Mouse (Mus musculus): ENCODE results near the gene Arpc4.
"Not testable (repeated sequence)": the region's sequence is repeated elsewhere in the genome, so short reads cannot be mapped to it uniquely, and the experiment has no call there.

The Arpc4 gene

GRCm38 (mm10) chr6:113377496-113378385, at the start of gene Arpc4, which contains the start of gene Tada3:
Gene Arpc4 (plus strand): TSS chr6:113378115.
Gene Tada3 (minus strand): TSS chr6:113377883.
- DNase-seq (ENCODE audit: low spot score in 2 of 2): peak; percentile 89 to 90

GRCm38 (mm10) chr6:113329396-113329795, 48.5 kb upstream of the Arpc4 start:
- no peak for DNase-seq (ENCODE audit: low spot score in 2 of 2)

GRCm38 (mm10) chr6:113330547-113330946, 47.4 kb upstream of the Arpc4 start:
- peak; percentile 18 to 24 for DNase-seq (ENCODE audit: low spot score in 2 of 2)

- no peak for DNase-seq (ENCODE audit: low spot score in 2 of 2)
These were observed 46.2 kb upstream of the Arpc4 start for GRCm38 (mm10) chr6:113331721-113332120.

- DNase-seq (ENCODE audit: low spot score in 2 of 2): not testable (repeated sequence)
These were observed 45.2 kb upstream of the Arpc4 start for GRCm38 (mm10) chr6:113332734-113333133.

- DNase-seq (ENCODE audit: low spot score in 2 of 2): no peak
These were observed 44.6 kb upstream of the Arpc4 start for GRCm38 (mm10) chr6:113333137-113333950.

- DNase-seq (ENCODE audit: low spot score in 2 of 2): no peak
These were observed 43.7 kb upstream of the Arpc4 start for GRCm38 (mm10) chr6:113334216-113334615.

GRCm38 (mm10) chr6:113336852-113337620, 40.9 kb upstream of the Arpc4 start:
- DNase-seq (ENCODE audit: low spot score in 2 of 2): no peak

GRCm38 (mm10) chr6:113341574-113341973, 36.3 kb upstream of the Arpc4 start:
- DNase-seq (ENCODE audit: low spot score in 2 of 2): no peak

GRCm38 (mm10) chr6:113342297-113342696, 35.6 kb upstream of the Arpc4 start:
- DNase-seq (ENCODE audit: low spot score in 2 of 2): no peak

- DNase-seq (ENCODE audit: low spot score in 2 of 2): no peak
These were observed 34.5 kb upstream of the Arpc4 start, which contains the start of gene Camk1 for GRCm38 (mm10) chr6:113343177-113344092. Gene Camk1 (minus strand): TSS chr6:113343984.

- DNase-seq (ENCODE audit: low spot score in 2 of 2): no peak
These were observed 33.6 kb upstream of the Arpc4 start for GRCm38 (mm10) chr6:113344321-113344720.

GRCm38 (mm10) chr6:113346897-113347296, 31.0 kb upstream of the Arpc4 start:
- DNase-seq (ENCODE audit: low spot score in 2 of 2): no peak

- no peak for DNase-seq (ENCODE audit: low spot score in 2 of 2)
These were observed 27.4 kb upstream of the Arpc4 start for GRCm38 (mm10) chr6:113350538-113350937.

- DNase-seq (ENCODE audit: low spot score in 2 of 2): no peak
These were observed 26.8 kb upstream of the Arpc4 start for GRCm38 (mm10) chr6:113351161-113351560.

- DNase-seq (ENCODE audit: low spot score in 2 of 2): no peak
These were observed 26.3 kb upstream of the Arpc4 start for GRCm38 (mm10) chr6:113351653-113352052.

- no peak for DNase-seq (ENCODE audit: low spot score in 2 of 2)
These were observed 25.1 kb upstream of the Arpc4 start for GRCm38 (mm10) chr6:113352820-113353219.

- DNase-seq (ENCODE audit: low spot score in 2 of 2): no peak
These were observed 24.2 kb upstream of the Arpc4 start for GRCm38 (mm10) chr6:113353696-113354095.

GRCm38 (mm10) chr6:113361476-113361875, 16.4 kb upstream of the Arpc4 start:
- DNase-seq (ENCODE audit: low spot score in 2 of 2): no peak

- DNase-seq (ENCODE audit: low spot score in 2 of 2): no peak
These were observed 15.7 kb upstream of the Arpc4 start for GRCm38 (mm10) chr6:113362241-113362640.

Data from thymus, postnatal 10 days (tissue).